Comparison of ENCODE assay signal across 18 mouse cellular contexts in the genomic region with DNA sequence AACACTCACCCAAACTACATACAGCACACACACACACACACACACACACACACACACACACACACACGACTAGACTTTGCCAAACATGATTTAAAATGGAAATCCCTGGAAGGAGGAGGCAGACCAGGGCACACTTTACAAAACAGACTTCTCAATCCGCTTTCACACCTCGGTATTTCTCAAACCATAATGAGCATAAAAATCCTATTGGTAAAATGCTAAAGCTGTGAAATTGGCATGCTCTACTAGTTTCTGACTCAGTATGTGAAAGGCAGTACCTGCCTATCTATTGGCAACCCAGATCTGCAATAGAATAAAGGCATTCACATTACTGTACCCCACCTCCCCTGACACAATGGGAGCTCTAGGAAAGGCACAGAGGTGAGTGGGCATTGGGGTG. TPM values are rescaled to one million over a fixed set of nuclear protein-coding genes. Genes with fewer than 3 reads are reported as not detected.
"Had no signal": no experiment of that assay in that cellular context is flagged by ENCODE, and none has a peak within 500 bp of the region (broad histone marks: within the 10 kb centered on the region; RNA-seq: fewer than 3 reads in every experiment).

No protein-coding gene starts in this region.

- H3K4me3 ChIP-seq: limb, embryonic 15.5 days; liver, embryonic 13.5 days; lung, embryonic 15.5 days; megakaryocyte, embryonic 14.5 days; neural tube, embryonic 13.5 days had no signal

- H3K27ac ChIP-seq: kidney, postnatal 0 days; limb, embryonic 15.5 days; liver, embryonic 13.5 days; lung, embryonic 15.5 days; macrophage; neural tube, embryonic 13.5 days had no signal

- H3K27me3 ChIP-seq: limb, embryonic 15.5 days; liver, embryonic 13.5 days; lung, embryonic 15.5 days; megakaryocyte, embryonic 14.5 days; neural tube, embryonic 13.5 days had no signal

- H3K4me1 ChIP-seq: liver, embryonic 13.5 days; lung, embryonic 15.5 days; megakaryocyte, embryonic 14.5 days had no signal

- ATAC-seq: liver, postnatal 0 days had no signal

- DNase-seq: kidney, postnatal 36 days; layer of hippocampus, adult 9-11 months; layer of hippocampus, postnatal 36 days; liver, embryonic 13.5 days; liver, postnatal 0 days; lung, postnatal 14 days; midbrain, embryonic 14.5 days; retina, postnatal 1 day; right cerebral cortex, postnatal 4 days; spleen, adult 18-20 months; thymus, adult 18-20 months; thymus, postnatal 14 days had no signal

- H3K4me2 ChIP-seq: limb, embryonic 15.5 days; liver, embryonic 13.5 days; lung, embryonic 15.5 days; neural tube, embryonic 13.5 days had no signal

- H3K36me3 ChIP-seq: limb, embryonic 15.5 days; liver, embryonic 13.5 days; lung, embryonic 15.5 days; neural tube, embryonic 13.5 days had no signal

- H3K9ac ChIP-seq: limb, embryonic 15.5 days; liver, embryonic 13.5 days; liver, postnatal 0 days; lung, embryonic 15.5 days; neural tube, embryonic 13.5 days had no signal

- H3K9me3 ChIP-seq: limb, embryonic 15.5 days; liver, embryonic 13.5 days; lung, embryonic 15.5 days; neural tube, embryonic 13.5 days had no signal

RNA-seq across cellular contexts. Expression of a gene that starts 52.1 kb away (rescaled TPM):
- polyA plus RNA-seq: macrophage had no signal
